ENCODE assay signal across 20 mouse cellular contexts in the genomic region with DNA sequence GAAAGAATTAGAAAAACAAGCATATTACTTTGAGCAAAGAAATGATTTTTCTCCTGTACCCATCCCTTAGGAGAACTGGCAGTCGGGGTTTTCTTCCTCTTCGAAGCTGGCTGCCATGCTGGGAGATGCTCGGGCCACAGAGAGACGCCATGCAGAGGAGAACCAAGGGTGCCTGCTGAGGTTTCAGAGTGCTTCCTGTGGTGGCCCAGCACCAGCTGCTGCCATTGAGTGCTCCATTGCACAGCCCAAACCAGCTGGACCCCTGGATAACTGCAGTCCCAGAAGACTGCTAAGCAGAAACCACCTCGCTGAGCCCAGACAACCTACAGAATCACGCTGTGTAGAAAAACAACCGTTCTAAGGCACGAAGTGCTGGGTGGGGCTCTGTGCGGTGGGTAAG. TPM values are rescaled to one million over a fixed set of nuclear protein-coding genes. Genes with fewer than 3 reads are reported as not detected.
DNase-seq lines count a peak whose midpoint lies in the region; ATAC-seq lines count a peak whose summit lies in the region.
"Had no signal": no experiment of that assay in that cellular context is flagged by ENCODE, and none has a peak within 500 bp of the region (broad histone marks: within the 10 kb centered on the region; RNA-seq: fewer than 3 reads in every experiment).

No protein-coding gene starts in this region.

- no peak overlapping the region for H3K4me3 ChIP-seq in forebrain, embryonic 14.5 days (ENCODE audit: low read depth, low read length)
- no peak overlapping the region for H3K4me3 ChIP-seq in forebrain, embryonic 11.5 days (ENCODE audit: low read depth, low read length)
- no peak overlapping the region for H3K4me3 ChIP-seq in liver, embryonic 11.5 days (ENCODE audit: low read depth, low read length)
- H3K4me3 ChIP-seq: forebrain, embryonic 12.5 days; gastrocnemius, adult 2 months; heart, embryonic 13.5 days; left cerebral cortex, adult 2 months had no signal

- H3K4me1 ChIP-seq in forebrain, embryonic 14.5 days (ENCODE audit: control insufficient read depth, insufficient read depth, low read length) = peaks cover 25% of the 10 kb centered on the region
- H3K4me1 ChIP-seq in forebrain, embryonic 11.5 days (replicated peaks; ENCODE audit: control insufficient read depth, insufficient read depth, low read length) = peaks cover 23% of the 10 kb centered on the region
- H3K4me1 ChIP-seq in liver, embryonic 11.5 days (replicated peaks; ENCODE audit: control insufficient read depth, insufficient read depth, low read length) = 0 out of 2 replicates have a peak, but pooled peaks cover 3% of the 10 kb centered on the region

- no peak overlapping the region for H3K4me2 ChIP-seq in forebrain, embryonic 14.5 days (ENCODE audit: low read length)
- H3K4me2 ChIP-seq in forebrain, embryonic 11.5 days (ENCODE audit: low read depth, low read length, severe bottlenecking) = no peak overlapping the region
- no peak overlapping the region for H3K4me2 ChIP-seq in liver, embryonic 11.5 days
- H3K4me2 ChIP-seq: forebrain, embryonic 12.5 days; heart, embryonic 13.5 days had no signal

- DNase-seq in forebrain, embryonic 14.5 days (ENCODE audit: low spot score) = no peak
- no peak for DNase-seq in forebrain, embryonic 11.5 days (ENCODE audit: low spot score)
- peak; percentile 32 for DNase-seq in retina, embryonic 14.5 days (ENCODE audit: low spot score)
- DNase-seq in retina, postnatal 1 day = no peak
- DNase-seq in thymus, postnatal 25 days = peak; percentile 44
- no peak for DNase-seq in gastrocnemius, adult 18-20 months (ENCODE audit: low spot score)
- no peak for DNase-seq in liver, embryonic 11.5 days (ENCODE audit: low spot score)
- DNase-seq: adrenal gland, adult 8-10 months; cerebellum, adult 11-12 months; gastrocnemius, adult 2 months; heart, postnatal 36 days; kidney, postnatal 14 days had no signal

- H3K9ac ChIP-seq in forebrain, embryonic 14.5 days (ENCODE audit: low read length) = no peak overlapping the region
- no peak overlapping the region for H3K9ac ChIP-seq in forebrain, embryonic 11.5 days (ENCODE audit: low read length)
- H3K9ac ChIP-seq in liver, embryonic 11.5 days (ENCODE audit: low read depth, low read length) = no peak overlapping the region
- H3K9ac ChIP-seq: forebrain, embryonic 12.5 days; heart, embryonic 13.5 days; liver, embryonic 14.5 days had no signal

- no peak for ATAC-seq in forebrain, embryonic 14.5 days
- ATAC-seq in forebrain, embryonic 11.5 days (replicated peaks; ENCODE audit: low FRiP score) = no peak
- peak; percentile 20; the same call in 1 of the 2 replicates for ATAC-seq in megakaryocyte progenitor cell, adult 5-6 weeks (replicated peaks; ENCODE audit: poor library complexity)
- no peak for ATAC-seq in liver, embryonic 11.5 days (replicated peaks; ENCODE audit: low FRiP score)
- ATAC-seq: intestine, postnatal 0 days had no signal

- no peaks in the 10 kb centered on the region for H3K36me3 ChIP-seq in forebrain, embryonic 14.5 days (ENCODE audit: control insufficient read depth, insufficient read depth, low read length)
- H3K36me3 ChIP-seq in forebrain, embryonic 11.5 days (ENCODE audit: control insufficient read depth, insufficient read depth, low read length) = no peaks in the 10 kb centered on the region
- H3K36me3 ChIP-seq in liver, embryonic 11.5 days (ENCODE audit: control insufficient read depth, insufficient read depth, low read length) = no peaks in the 10 kb centered on the region
- H3K36me3 ChIP-seq: forebrain, embryonic 12.5 days; heart, embryonic 13.5 days had no signal

- no peaks in the 10 kb centered on the region for H3K9me3 ChIP-seq in forebrain, embryonic 14.5 days (replicated peaks; ENCODE audit: control insufficient read depth, low read length)
- H3K9me3 ChIP-seq in forebrain, embryonic 11.5 days (ENCODE audit: control insufficient read depth, low read length) = no peaks in the 10 kb centered on the region
- H3K9me3 ChIP-seq in liver, embryonic 11.5 days (ENCODE audit: control insufficient read depth, low read length) = no peaks in the 10 kb centered on the region
- H3K9me3 ChIP-seq: forebrain, embryonic 12.5 days; heart, embryonic 13.5 days had no signal

- H3K27me3 ChIP-seq in forebrain, embryonic 14.5 days (replicated peaks; ENCODE audit: control insufficient read depth, insufficient read depth, low read length) = peaks cover 6% of the 10 kb centered on the region; the same call in 1 of the 2 replicates
- peaks cover 5% of the 10 kb centered on the region for H3K27me3 ChIP-seq in forebrain, embryonic 11.5 days (ENCODE audit: control insufficient read depth, insufficient read depth, low read length)
- H3K27me3 ChIP-seq in liver, embryonic 11.5 days (replicated peaks; ENCODE audit: control insufficient read depth, insufficient read depth, low read length) = peaks cover 42% of the 10 kb centered on the region

- 12% methylated on average over 9 of the region's 9 CpGs for WGBS in forebrain, embryonic 14.5 days
- WGBS in forebrain, embryonic 11.5 days = 12% methylated on average over 9 of the region's 9 CpGs
- WGBS in liver, embryonic 11.5 days = 24% methylated on average over 9 of the region's 9 CpGs

- H3K27ac ChIP-seq in forebrain, embryonic 14.5 days (ENCODE audit: low read depth, low read length) = peak overlapping the region; percentile 53; the same call in 1 of the 2 replicates
- no peak overlapping the region for H3K27ac ChIP-seq in forebrain, embryonic 11.5 days (ENCODE audit: low read depth, low read length)
- no peak overlapping the region for H3K27ac ChIP-seq in liver, embryonic 11.5 days (ENCODE audit: low read depth, low read length)
- H3K27ac ChIP-seq: gastrocnemius, adult 2 months; heart, embryonic 13.5 days; left cerebral cortex, adult 2 months; liver, embryonic 14.5 days had no signal

RNA-seq across cellular contexts. Expression of a gene that starts 1.6 kb away (rescaled TPM):
- 35.4 and 36.8 TPM in 2 replicates for polyA plus RNA-seq in forebrain, embryonic 14.5 days (2014; fragmentation: Nextera tagmentation; extraction: Ambion mirVana)
- 6.1 and 6.2 TPM in 2 replicates for polyA plus RNA-seq in forebrain, embryonic 11.5 days (2014; fragmentation: Nextera tagmentation; extraction: Ambion mirVana)
- total RNA-seq in megakaryocyte progenitor cell, adult 5-6 weeks (2015) = not detected in 2 replicates
- not detected in 2 replicates for total RNA-seq in megakaryocyte progenitor cell, adult 5-6 weeks (2017)
- under 1 TPM in 1 of 2 experiments, not detected in 1; 0.21 TPM for total RNA-seq in gastrocnemius, adult 18-20 months (2021)
- 0.71 and 0.78 TPM in 2 replicates for polyA plus RNA-seq in liver, embryonic 11.5 days (2014; fragmentation: Nextera tagmentation; extraction: Ambion mirVana)
- total RNA-seq: granulocyte monocyte progenitor cell, adult 5-6 weeks; megakaryocyte-erythroid progenitor cell, adult 5-6 weeks had no signal

Comparison
In these comparisons a context has a peak if more than half of its experiments do, and no peak if none do; other contexts are left out.
1. DNase-seq: peak in retina, embryonic 14.5 days (single experiment) and thymus, postnatal 25 days (single experiment); none in forebrain, embryonic 14.5 days (single experiment), forebrain, embryonic 11.5 days (single experiment), retina, postnatal 1 day (single experiment), gastrocnemius, adult 18-20 months (single experiment) and liver, embryonic 11.5 days (single experiment).